Mouse (Mus musculus) midbrain, embryonic 15.5 days (tissue): Measurements from ENCODE around the gene Gm45799. TPM values are rescaled to one million over a fixed set of nuclear protein-coding genes. Genes with fewer than 3 reads are reported as not detected.

Experiments
- ATAC-seq: fragments of 200-750 bp; cut with Nextera tagmentation; replicated peaks from 2 replicates; pipeline ENCODE4 v1.8.0; 2017; ENCODE audit warnings: moderate TSS enrichment
- H3K27ac ChIP-seq: fragments of 300-500 bp; sonication (generic); 2 replicates; pipeline ENCODE4 v1.5.1; 2015; ENCODE audit warnings: mild to moderate bottlenecking, inconsistent platforms
- H3K27me3 ChIP-seq: fragments of 300-500 bp; sonication (generic); replicated peaks from 2 replicates; pipeline ENCODE4 v1.6.1; 2015; ENCODE audit warnings: inconsistent platforms
- H3K36me3 ChIP-seq: fragments of 300-500 bp; sonication (generic); replicated peaks from 2 replicates; pipeline ENCODE4 v1.6.1; 2015; ENCODE audit warnings: inconsistent platforms
- H3K4me1 ChIP-seq: fragments of 300-500 bp; sonication (generic); 2 replicates; pipeline ENCODE4 v1.6.1; 2015; ENCODE audit warnings: inconsistent platforms
- H3K4me2 ChIP-seq: fragments of 300-500 bp; sonication (generic); 2 replicates; pipeline ENCODE4 v1.6.1; 2015; ENCODE audit warnings: inconsistent platforms, mild to moderate bottlenecking, moderate library complexity
- H3K4me3 ChIP-seq: fragments of 300-500 bp; sonication (generic); 2 replicates; pipeline ENCODE4 v1.5.1; 2015; ENCODE audit warnings: mild to moderate bottlenecking, inconsistent platforms
- H3K9ac ChIP-seq: fragments of 300-500 bp; sonication (generic); 2 replicates; pipeline ENCODE4 v1.6.1; 2015; ENCODE audit warnings: mild to moderate bottlenecking, inconsistent platforms
- H3K9me3 ChIP-seq: fragments of 300-500 bp; sonication (generic); 2 replicates; pipeline ENCODE4 v1.6.1; 2016; ENCODE audit warnings: inconsistent platforms
- WGBS: fragments of 180-500 bp; shearing (Covaris S2); methylation state at CpG from one replicate; pipeline ENCODE4 v1.1.7; 2015; ENCODE audit warnings: mixed read lengths; 5-methylcytosine and 5-hydroxymethylcytosine counted together
- polyA plus RNA-seq: library from polyadenylated mRNA; unstranded; fragments of >200 nt; fragmentation: Nextera tagmentation; extraction: Ambion mirVana; gene quantifications from 2 replicates; pipeline ENCODE4 v1.2.1, GENCODE M21; 2015

Gene Gm45799
- polyA plus RNA-seq, 1 experiment from 2014 or later, result 18.7 TPM

- no peaks in the 10 kb centered on the region for H3K27me3 ChIP-seq
- H3K4me1 ChIP-seq, result peaks cover 9% of the 10 kb centered on the region
- peak within 1 kb of the TSS; percentile 78 for H3K4me2 ChIP-seq
- peak; percentile 93 for ATAC-seq
- H3K9ac ChIP-seq, result peak within 1 kb of the TSS; percentile 35
- H3K4me3 ChIP-seq, result peak within 1 kb of the TSS; percentile 41
- 0 out of 2 replicates have a peak within 1 kb of the TSS, but pooled peaks have one; percentile 38 for H3K27ac ChIP-seq
- no peaks in the 10 kb centered on the region for H3K36me3 ChIP-seq
- 2% methylated on average over 17 of the region's 17 CpGs for WGBS
- no peaks in the 10 kb centered on the region for H3K9me3 ChIP-seq
These were observed 10.5 kb downstream of the Gm45799 start, which contains the start of gene Dnhd1 for GRCm38 (mm10) chr7:105650639-105651435. TSS of gene Dnhd1 (plus strand) at chr7:105650827.

- Histone ChIP-seq H3K9me3 (no peaks in the 10 kb centered on the region), H3K9ac (no peak overlapping the region), H3K27me3 (no peaks in the 10 kb centered on the region), H3K4me3 (no peak overlapping the region), H3K36me3 (no peaks in the 10 kb centered on the region), H3K27ac (no peak overlapping the region), H3K4me1 (no peaks in the 10 kb centered on the region), H3K4me2 (peak overlapping the region; percentile 24)
- ATAC-seq, result peak; percentile 90
- WGBS, result 8% methylated on average over 13 of the region's 13 CpGs
These were observed 45.3 kb downstream of the Gm45799 start for GRCm38 (mm10) chr7:105685541-105686197.

GRCm38 (mm10) chr7:105690875-105691274, 50.5 kb downstream of the Gm45799 start:
- Histone ChIP-seq H3K4me2 (no peak overlapping the region), H3K27me3 (no peaks in the 10 kb centered on the region), H3K27ac (no peak overlapping the region), H3K36me3 (no peaks in the 10 kb centered on the region), H3K4me1 (no peaks in the 10 kb centered on the region), H3K4me3 (no peak overlapping the region), H3K9ac (no peak overlapping the region), H3K9me3 (no peaks in the 10 kb centered on the region)
- 68% methylated on average over 1 of the region's 1 CpGs for WGBS
- ATAC-seq, result no peak

GRCm38 (mm10) chr7:105703184-105703583, 62.8 kb downstream of the Gm45799 start:
- Histone ChIP-seq H3K36me3 (no peaks in the 10 kb centered on the region), H3K4me2 (no peak overlapping the region), H3K4me1 (no peaks in the 10 kb centered on the region), H3K9me3 (no peaks in the 10 kb centered on the region), H3K27me3 (no peaks in the 10 kb centered on the region), H3K9ac (no peak overlapping the region), H3K27ac (no peak overlapping the region), H3K4me3 (no peak overlapping the region)
- ATAC-seq, result no peak
- WGBS, result 86% methylated on average over 16 of the region's 16 CpGs

- no peak for ATAC-seq
- H3K27me3 ChIP-seq, result no peaks in the 10 kb centered on the region
- no peaks in the 10 kb centered on the region for H3K4me1 ChIP-seq
- H3K4me3 ChIP-seq, result no peak overlapping the region
- WGBS, result 86% methylated on average over 4 of the region's 4 CpGs
- H3K9me3 ChIP-seq, result no peaks in the 10 kb centered on the region
- H3K27ac ChIP-seq, result no peak overlapping the region
- no peak overlapping the region for H3K9ac ChIP-seq
- no peak overlapping the region for H3K4me2 ChIP-seq
- H3K36me3 ChIP-seq, result no peaks in the 10 kb centered on the region
These were observed 63.5 kb downstream of the Gm45799 start for GRCm38 (mm10) chr7:105703816-105704215.

GRCm38 (mm10) chr7:105708733-105709132, 68.4 kb downstream of the Gm45799 start:
- no peak for ATAC-seq
- no peak overlapping the region for H3K4me3 ChIP-seq
- no peaks in the 10 kb centered on the region for H3K27me3 ChIP-seq
- no peaks in the 10 kb centered on the region for H3K36me3 ChIP-seq
- no peaks in the 10 kb centered on the region for H3K4me1 ChIP-seq
- no peaks in the 10 kb centered on the region for H3K9me3 ChIP-seq
- H3K9ac ChIP-seq, result no peak overlapping the region
- WGBS, result 95% methylated on average over 5 of the region's 5 CpGs
- no peak overlapping the region for H3K27ac ChIP-seq
- no peak overlapping the region for H3K4me2 ChIP-seq

- H3K4me2 ChIP-seq, result no peak overlapping the region
- H3K27me3 ChIP-seq, result no peaks in the 10 kb centered on the region
- no peaks in the 10 kb centered on the region for H3K4me1 ChIP-seq
- no peak overlapping the region for H3K4me3 ChIP-seq
- H3K36me3 ChIP-seq, result no peaks in the 10 kb centered on the region
- H3K27ac ChIP-seq, result no peak overlapping the region
- no peak overlapping the region for H3K9ac ChIP-seq
- ATAC-seq, result no peak
- no peaks in the 10 kb centered on the region for H3K9me3 ChIP-seq
- WGBS, result 59% methylated on average over 3 of the region's 3 CpGs
These were observed 75.0 kb downstream of the Gm45799 start for GRCm38 (mm10) chr7:105715366-105715765.

GRCm38 (mm10) chr7:105721916-105722315, 81.6 kb downstream of the Gm45799 start:
- Histone ChIP-seq H3K27me3 (no peaks in the 10 kb centered on the region), H3K9me3 (no peaks in the 10 kb centered on the region), H3K4me3 (no peak overlapping the region), H3K27ac (no peak overlapping the region), H3K9ac (no peak overlapping the region), H3K4me1 (peaks cover 4% of the 10 kb centered on the region), H3K4me2 (no peak overlapping the region), H3K36me3 (no peaks in the 10 kb centered on the region)
- ATAC-seq, result no peak
- 66% methylated on average over 2 of the region's 2 CpGs for WGBS

- Histone ChIP-seq H3K9ac (no peak overlapping the region), H3K27ac (peak overlapping the region; percentile 62)
These were observed 86.0 kb downstream of the Gm45799 start for GRCm38 (mm10) chr7:105726144-105726979.

GRCm38 (mm10) chr7:105726980-105727325, 86.6 kb downstream of the Gm45799 start:
- Histone ChIP-seq H3K4me2 (no peak overlapping the region), H3K36me3 (peaks cover 3% of the 10 kb centered on the region; the same call in 1 of the 2 replicates), H3K4me3 (no peak overlapping the region), H3K9ac (no peak overlapping the region), H3K9me3 (no peaks in the 10 kb centered on the region), H3K4me1 (peaks cover 4% of the 10 kb centered on the region), H3K27me3 (no peaks in the 10 kb centered on the region), H3K27ac (peak overlapping the region; percentile 62)
- ATAC-seq, result no peak
- WGBS, result 93% methylated on average over 4 of the region's 4 CpGs

More at GRCm38 (mm10) chr7:105726144-105726979, 86.0 kb downstream of the Gm45799 start:
- no peaks in the 10 kb centered on the region for H3K9me3 ChIP-seq
- peak; percentile 90 for ATAC-seq
- 80% methylated on average over 4 of the region's 4 CpGs for WGBS
- H3K4me2 ChIP-seq, result no peak overlapping the region
- H3K27me3 ChIP-seq, result no peaks in the 10 kb centered on the region
- H3K36me3 ChIP-seq, result no peaks in the 10 kb centered on the region
- no peak overlapping the region for H3K4me3 ChIP-seq
- peaks cover 4% of the 10 kb centered on the region for H3K4me1 ChIP-seq

GRCm38 (mm10) chr7:105728701-105729428, 88.5 kb downstream of the Gm45799 start:
- no peak for ATAC-seq
- H3K27me3 ChIP-seq, result no peaks in the 10 kb centered on the region
- H3K27ac ChIP-seq, result no peak overlapping the region
- no peak overlapping the region for H3K4me2 ChIP-seq
- WGBS, result 23% methylated on average over 6 of the region's 6 CpGs
- peaks cover 4% of the 10 kb centered on the region for H3K4me1 ChIP-seq
- no peak overlapping the region; the same call in 1 of the 2 replicates for H3K9ac ChIP-seq
- H3K9me3 ChIP-seq, result no peaks in the 10 kb centered on the region
- H3K4me3 ChIP-seq, result no peak overlapping the region
- peaks cover 20% of the 10 kb centered on the region; the same call in 1 of the 2 replicates for H3K36me3 ChIP-seq
